Mouse (Mus musculus) urinary bladder, postnatal 10 days (tissue): Measurements from ENCODE around the gene Sdsl.
A peak's percentile ranks its signal among the peaks of the same experiment; 100 is the strongest.
"Not testable (repeated sequence)": the region's sequence is repeated elsewhere in the genome, so short reads cannot be mapped to it uniquely, and the experiment has no call there.

Experiments used
- DNase-seq: peaks from one replicate; pipeline ENCODE4 v3.0.0; 2022; ENCODE audit warnings: low spot score

The Sdsl gene

GRCm38 (mm10) chr5:120472770-120473169 is at the start of gene Sdsl:
TSS of gene Sdsl (minus strand) at chr5:120472810.
- no peak for DNase-seq

GRCm38 (mm10) chr5:120517552-120517951 is 44.9 kb upstream of the Sdsl start:
- DNase-seq: no peak

GRCm38 (mm10) chr5:120516221-120516984 is 43.8 kb upstream of the Sdsl start:
- no peak for DNase-seq

- DNase-seq: no peak
These were observed 42.8 kb upstream of the Sdsl start for GRCm38 (mm10) chr5:120515451-120515850.

GRCm38 (mm10) chr5:120514754-120515153 is 42.1 kb upstream of the Sdsl start:
- DNase-seq: no peak

- no peak for DNase-seq
These were observed 41.5 kb upstream of the Sdsl start for GRCm38 (mm10) chr5:120514031-120514677.

- DNase-seq: no peak
These were observed 40.4 kb upstream of the Sdsl start for GRCm38 (mm10) chr5:120512911-120513555.

GRCm38 (mm10) chr5:120511643-120512220 is 39.1 kb upstream of the Sdsl start:
- no peak for DNase-seq

GRCm38 (mm10) chr5:120510982-120511642 is 38.5 kb upstream of the Sdsl start, which contains the start of gene Slc8b1:
TSS of gene Slc8b1 (plus strand) at chr5:120511168.
- DNase-seq: peak; percentile 91

- DNase-seq: no peak
These were observed 34.7 kb upstream of the Sdsl start for GRCm38 (mm10) chr5:120507311-120507710.

GRCm38 (mm10) chr5:120506490-120506889 is 33.9 kb upstream of the Sdsl start:
- no peak for DNase-seq

- no peak for DNase-seq
These were observed 33.2 kb upstream of the Sdsl start for GRCm38 (mm10) chr5:120505781-120506180.

GRCm38 (mm10) chr5:120505368-120505767 is 32.8 kb upstream of the Sdsl start:
- no peak for DNase-seq

GRCm38 (mm10) chr5:120503144-120503795 is 30.7 kb upstream of the Sdsl start, which contains the start of gene Plbd2:
TSS of gene Plbd2 (minus strand) at chr5:120503625.
- no peak for DNase-seq

GRCm38 (mm10) chr5:120502675-120503143 is 30.1 kb upstream of the Sdsl start:
- DNase-seq: no peak

- no peak for DNase-seq
These were observed 29.6 kb upstream of the Sdsl start for GRCm38 (mm10) chr5:120502147-120502621.

GRCm38 (mm10) chr5:120500609-120501008 is 28.0 kb upstream of the Sdsl start:
- not testable (repeated sequence) for DNase-seq

GRCm38 (mm10) chr5:120499202-120499601 is 26.6 kb upstream of the Sdsl start:
- DNase-seq: no peak

- no peak for DNase-seq
These were observed 24.5 kb upstream of the Sdsl start for GRCm38 (mm10) chr5:120497071-120497470.

- DNase-seq: no peak
These were observed 23.2 kb upstream of the Sdsl start for GRCm38 (mm10) chr5:120495703-120496226.
